Mouse (Mus musculus) cerebellum, adult 11 months (tissue): Measurements from ENCODE around the gene Lyl1.
A peak's percentile ranks its signal among the peaks of the same experiment; 100 is the strongest.

Experiments
- DNase-seq: peaks from one replicate; pipeline ENCODE4 v3.0.0; 2022

Lyl1 gene

GRCm38 (mm10) chr8:84703466-84704249 is 2.4 kb downstream of the Lyl1 start:
- DNase-seq = no peak

- peak; percentile 63 for DNase-seq
These were observed 3.1 kb downstream of the Lyl1 start for GRCm38 (mm10) chr8:84704356-84704755.

- no peak for DNase-seq
These were observed 3.9 kb downstream of the Lyl1 start for GRCm38 (mm10) chr8:84704867-84705831.

- DNase-seq = no peak
These were observed 4.7 kb downstream of the Lyl1 start for GRCm38 (mm10) chr8:84705960-84706359.

GRCm38 (mm10) chr8:84706610-84707266 is 5.5 kb downstream of the Lyl1 start:
- no peak for DNase-seq

- DNase-seq = no peak
These were observed 6.1 kb downstream of the Lyl1 start for GRCm38 (mm10) chr8:84707267-84707883.

- no peak for DNase-seq
These were observed 6.8 kb downstream of the Lyl1 start for GRCm38 (mm10) chr8:84708071-84708541.

GRCm38 (mm10) chr8:84708774-84709475 is 7.7 kb downstream of the Lyl1 start:
- DNase-seq = peak; percentile 88

GRCm38 (mm10) chr8:84709931-84710330 is 8.7 kb downstream of the Lyl1 start:
- no peak for DNase-seq

- no peak for DNase-seq
These were observed 10.1 kb downstream of the Lyl1 start for GRCm38 (mm10) chr8:84711312-84711711.

GRCm38 (mm10) chr8:84711933-84712758 is 10.9 kb downstream of the Lyl1 start:
- DNase-seq = no peak

- DNase-seq = no peak
These were observed 11.5 kb downstream of the Lyl1 start for GRCm38 (mm10) chr8:84712759-84713120.

- no peak for DNase-seq
These were observed 12.1 kb downstream of the Lyl1 start for GRCm38 (mm10) chr8:84713381-84713780.

GRCm38 (mm10) chr8:84714161-84714560 is 12.9 kb downstream of the Lyl1 start:
- DNase-seq = no peak

- no peak for DNase-seq
These were observed 14.7 kb downstream of the Lyl1 start for GRCm38 (mm10) chr8:84715893-84716468.

- DNase-seq = no peak
These were observed 15.5 kb downstream of the Lyl1 start for GRCm38 (mm10) chr8:84716790-84717189.

GRCm38 (mm10) chr8:84718476-84718875 is 17.2 kb downstream of the Lyl1 start:
- no peak for DNase-seq

- no peak for DNase-seq
These were observed 17.9 kb downstream of the Lyl1 start for GRCm38 (mm10) chr8:84718959-84719690.

GRCm38 (mm10) chr8:84722530-84722849 is 21.2 kb downstream of the Lyl1 start:
- no peak for DNase-seq
